Comparison of ENCODE assay signal across 33 mouse cellular contexts in genomic region chr12:80932865-80933264, GRCm38 (mm10). TPM values are rescaled to one million over a fixed set of nuclear protein-coding genes. Genes with fewer than 3 reads are reported as not detected.
"Had no signal": no experiment of that assay in that cellular context is flagged by ENCODE, and none has a peak within 500 bp of the region (broad histone marks: within the 10 kb centered on the region; RNA-seq: fewer than 3 reads in every experiment).

No protein-coding gene starts in this region.

- H3K4me3 ChIP-seq: gastrocnemius, adult 2 months; heart, adult 2 months; heart, embryonic 13.5 days; heart, embryonic 15.5 days; hindbrain, embryonic 10.5 days; hindbrain, embryonic 12.5 days; intestine, embryonic 15.5 days; kidney, embryonic 15.5 days; layer of hippocampus, adult 2 months; left cerebral cortex, adult 2 months; limb, embryonic 13.5 days; limb, embryonic 15.5 days; liver, embryonic 12.5 days had no signal

- ATAC-seq: hindbrain, embryonic 16.5 days; inflammation-experienced regulatory T-cells, adult 6 months; intestine, embryonic 15.5 days; intestine, postnatal 0 days; liver, embryonic 12.5 days had no signal

- H3K4me1 ChIP-seq: heart, embryonic 13.5 days; heart, embryonic 15.5 days; hindbrain, embryonic 10.5 days; hindbrain, embryonic 12.5 days; intestine, embryonic 15.5 days; kidney, embryonic 15.5 days; limb, embryonic 13.5 days; limb, embryonic 15.5 days had no signal

- H3K9me3 ChIP-seq: heart, embryonic 13.5 days; heart, embryonic 15.5 days; hindbrain, embryonic 10.5 days; hindbrain, embryonic 12.5 days; intestine, embryonic 15.5 days; kidney, embryonic 15.5 days; limb, embryonic 13.5 days; limb, embryonic 15.5 days; liver, embryonic 12.5 days had no signal

- DNase-seq: gastrocnemius, adult 2 months; gastrocnemius, postnatal 10 days; gastrocnemius, postnatal 25 days; heart, adult 2 months; heart, postnatal 14 days; heart, postnatal 36 days; kidney, adult 18-20 months; kidney, postnatal 14 days; kidney, postnatal 4 days; left cerebral cortex, postnatal 4 days; lung, adult 18-20 months had no signal

- H3K9ac ChIP-seq: heart, embryonic 13.5 days; heart, embryonic 15.5 days; hindbrain, embryonic 12.5 days; hindbrain, embryonic 14.5 days; intestine, embryonic 15.5 days; kidney, embryonic 15.5 days; limb, embryonic 13.5 days; limb, embryonic 15.5 days; liver, embryonic 12.5 days; liver, embryonic 14.5 days had no signal

- H3K27me3 ChIP-seq: heart, embryonic 13.5 days; heart, embryonic 15.5 days; hindbrain, embryonic 12.5 days; intestine, embryonic 15.5 days; kidney, embryonic 15.5 days; limb, embryonic 13.5 days; limb, embryonic 15.5 days; liver, embryonic 12.5 days had no signal

- H3K27ac ChIP-seq: gastrocnemius, adult 2 months; heart, adult 2 months; heart, embryonic 13.5 days; heart, embryonic 15.5 days; hindbrain, embryonic 10.5 days; hindbrain, embryonic 12.5 days; hindbrain, embryonic 14.5 days; intestine, embryonic 15.5 days; kidney, embryonic 15.5 days; layer of hippocampus, adult 2 months; left cerebral cortex, adult 2 months; limb, embryonic 13.5 days; limb, embryonic 15.5 days; liver, embryonic 12.5 days; liver, embryonic 14.5 days had no signal

- H3K36me3 ChIP-seq: heart, embryonic 13.5 days; heart, embryonic 15.5 days; hindbrain, embryonic 10.5 days; hindbrain, embryonic 12.5 days; intestine, embryonic 15.5 days; kidney, embryonic 15.5 days; limb, embryonic 13.5 days; limb, embryonic 15.5 days; liver, embryonic 12.5 days had no signal

- H3K4me2 ChIP-seq: heart, embryonic 11.5 days; heart, embryonic 13.5 days; heart, embryonic 15.5 days; hindbrain, embryonic 12.5 days; hindbrain, embryonic 14.5 days; intestine, embryonic 15.5 days; kidney, embryonic 15.5 days; limb, embryonic 13.5 days; limb, embryonic 15.5 days; liver, embryonic 12.5 days had no signal

RNA-seq across cellular contexts. Expression of gene Slc10a1, which starts 35.6 kb away (rescaled TPM):
- total RNA-seq: gastrocnemius, adult 2 months; gastrocnemius, postnatal 25 days; granulocyte monocyte progenitor cell, adult 5-6 weeks; heart, adult 2 months; heart, postnatal 14 days; heart, postnatal 36 days; layer of hippocampus, adult 2 months; layer of hippocampus, postnatal 10 days; layer of hippocampus, postnatal 25 days; left cerebral cortex, adult 2 months; left cerebral cortex, postnatal 14 days; left cerebral cortex, postnatal 4 days had no signal
- polyA plus RNA-seq: frontal cortex, adult 2 months; heart, adult 2 months had no signal
